Mouse (Mus musculus) stomach, postnatal 0 days (tissue): ENCODE measurements around the gene Vmn2r22. TPM values are rescaled to one million over a fixed set of nuclear protein-coding genes. Genes with fewer than 3 reads are reported as not detected.
"Not testable (repeated sequence)": the region's sequence is repeated elsewhere in the genome, so short reads cannot be mapped to it uniquely, and the experiment has no call there.

Experiments used
- ATAC-seq: fragments of 200-750 bp; cut with Nextera tagmentation; 2 replicates; pipeline ENCODE4 v1.8.0; 2017; ENCODE audit not compliant: low FRiP score, low TSS enrichment
- DNase-seq: peaks from one replicate; pipeline ENCODE4 v3.0.0-alpha.2; 2016; ENCODE audit warnings: low spot score
- H3K27ac ChIP-seq: fragments of 300-500 bp; sonication (generic); replicated peaks from 2 replicates; pipeline ENCODE4 v1.5.1; 2014; ENCODE audit warnings: mild to moderate bottlenecking, control low read depth
- H3K27me3 ChIP-seq: fragments of 300-500 bp; sonication (generic); 2 replicates; pipeline ENCODE4 v1.6.1; 2014; ENCODE audit warnings: low read length; ENCODE audit not compliant: control insufficient read depth, insufficient read depth
- H3K36me3 ChIP-seq: fragments of 300-500 bp; sonication (generic); 2 replicates; pipeline ENCODE4 v1.6.1; 2014; ENCODE audit warnings: low read length, mixed read lengths; ENCODE audit not compliant: control insufficient read depth, insufficient read depth
- H3K4me1 ChIP-seq: fragments of 300-500 bp; sonication (generic); replicated peaks from 2 replicates; pipeline ENCODE4 v1.6.1; 2014; ENCODE audit warnings: antibody characterized with exemption; ENCODE audit not compliant: control insufficient read depth, insufficient read depth
- H3K4me2 ChIP-seq: fragments of 300-500 bp; sonication (generic); replicated peaks from 2 replicates; pipeline ENCODE4 v1.6.1; 2014; ENCODE audit warnings: low read depth, mild to moderate bottlenecking, control low read depth, moderate library complexity
- H3K4me3 ChIP-seq: fragments of 300-500 bp; sonication (generic); 2 replicates; pipeline ENCODE4 v1.5.1; 2014; ENCODE audit warnings: low read depth, low read length, control low read depth
- H3K9ac ChIP-seq: fragments of 300-500 bp; sonication (generic); 2 replicates; pipeline ENCODE4 v1.6.1; 2014; ENCODE audit warnings: mild to moderate bottlenecking, low read length, control low read depth, mixed read lengths
- H3K9me3 ChIP-seq: fragments of 300-500 bp; sonication (generic); 2 replicates; pipeline ENCODE4 v1.6.1; 2016; ENCODE audit warnings: low read length; ENCODE audit not compliant: control insufficient read depth
- WGBS: fragments of 180-500 bp; shearing (Covaris S2); extraction: QIAGEN DNeasy Blood & Tissue Kit; methylation state at CpG from one replicate; pipeline ENCODE4 v1.1.7; 2014; 5-methylcytosine and 5-hydroxymethylcytosine counted together
- polyA plus RNA-seq: library from polyadenylated mRNA; unstranded; fragments of >200 nt; fragmentation: Nextera tagmentation; extraction: Ambion mirVana; gene quantifications from 2 replicates; pipeline ENCODE4 v1.2.1, GENCODE M21; 2015

Vmn2r22 gene
- polyA plus RNA-seq, 1 experiment from 2014 or later: not detected

- H3K4me3 ChIP-seq, H3K27ac ChIP-seq, H3K27me3 ChIP-seq, H3K4me2 ChIP-seq, H3K4me1 ChIP-seq, H3K9me3 ChIP-seq, H3K9ac ChIP-seq, H3K36me3 ChIP-seq, DNase-seq, ATAC-seq: not testable (repeated sequence)
- WGBS: no CpG with 5 or more reads among the region's 2 CpGs
Measured at GRCm38 (mm10) chr6:123574698-123575097, 75.8 kb downstream of the Vmn2r22 start.

Other genes starting within 250 kb of the Vmn2r22 start
- 0.01 TPM in 1 of 2 replicates, not detected in the other for gene Vmn2r20, start 232.6 kb downstream of the Vmn2r22 start, polyA plus RNA-seq
- gene Vmn2r21, start 117.3 kb downstream of the Vmn2r22 start, polyA plus RNA-seq: not detected in 2 replicates
- 0.02 TPM in 1 of 2 replicates, not detected in the other for gene Vmn2r23, start 51.9 kb upstream of the Vmn2r22 start, polyA plus RNA-seq
- gene Vmn2r24, start 128.2 kb upstream of the Vmn2r22 start, polyA plus RNA-seq: not detected in 2 replicates
- gene Vmn2r25, start 202.7 kb upstream of the Vmn2r22 start, polyA plus RNA-seq: not detected in 2 replicates